Mouse (Mus musculus) stomach, embryonic 16.5 days (tissue): Measurements from ENCODE around the gene Nfic. TPM values are rescaled to one million over a fixed set of nuclear protein-coding genes. Genes with fewer than 3 reads are reported as not detected.

Experiments
- ATAC-seq: fragments of 200-750 bp; cut with Nextera tagmentation; 2 replicates; pipeline ENCODE4 v1.8.0; 2017; ENCODE audit warnings: moderate number of reproducible peaks, moderate TSS enrichment; ENCODE audit not compliant: insufficient read depth, low FRiP score
- H3K27ac ChIP-seq: fragments of 300-500 bp; sonication (generic); 2 replicates; pipeline ENCODE4 v1.5.1; 2014; ENCODE audit warnings: low read length
- H3K27me3 ChIP-seq: fragments of 300-500 bp; sonication (generic); 2 replicates; pipeline ENCODE4 v1.6.1; 2014; ENCODE audit warnings: low read length, control low read depth, mixed read lengths; ENCODE audit not compliant: control insufficient read depth, insufficient read depth
- H3K36me3 ChIP-seq: fragments of 300-500 bp; sonication (generic); 2 replicates; pipeline ENCODE4 v1.6.1; 2014; ENCODE audit warnings: low read length; ENCODE audit not compliant: control insufficient read depth, insufficient read depth
- H3K4me1 ChIP-seq: fragments of 300-500 bp; sonication (generic); 2 replicates; pipeline ENCODE4 v1.6.1; 2014; ENCODE audit warnings: low read length, control low read depth, mixed read lengths; ENCODE audit not compliant: control insufficient read depth, insufficient read depth
- H3K4me2 ChIP-seq: fragments of 300-500 bp; sonication (generic); 2 replicates; pipeline ENCODE4 v1.6.1; 2014; ENCODE audit warnings: low read depth, low read length, mixed read lengths
- H3K4me3 ChIP-seq: fragments of 300-500 bp; sonication (generic); replicated peaks from 2 replicates; pipeline ENCODE4 v1.5.1; 2014; ENCODE audit warnings: mild to moderate bottlenecking, low read length
- H3K9ac ChIP-seq: fragments of 300-500 bp; sonication (generic); 2 replicates; pipeline ENCODE4 v1.6.1; 2014; ENCODE audit warnings: low read length
- H3K9me3 ChIP-seq: fragments of 300-500 bp; sonication (generic); replicated peaks from 2 replicates; pipeline ENCODE4 v1.6.1; 2016; ENCODE audit warnings: low read length, control low read depth; ENCODE audit not compliant: control insufficient read depth
- WGBS: fragments of 180-500 bp; shearing (Covaris S2); extraction: QIAGEN DNeasy Blood & Tissue Kit; methylation state at CpG from one replicate; pipeline ENCODE4 v1.1.7; 2014; 5-methylcytosine and 5-hydroxymethylcytosine counted together
- polyA plus RNA-seq: library from polyadenylated mRNA; unstranded; fragments of >200 nt; fragmentation: Nextera tagmentation; extraction: Ambion mirVana; gene quantifications from 2 replicates; pipeline ENCODE4 v1.2.1, GENCODE M21; 2015

The Nfic gene
- polyA plus RNA-seq, 1 experiment from 2014 or later = 74.8 TPM

- 9% methylated on average over 18 of the region's 18 CpGs for WGBS
- peak overlapping the region; percentile 54 for H3K9ac ChIP-seq
These were observed 53.8 kb downstream of the Nfic start for GRCm38 (mm10) chr10:81401521-81402226.

GRCm38 (mm10) chr10:81401205-81401520 lies 54.3 kb downstream of the Nfic start:
- Histone ChIP-seq H3K27me3 (no peaks in the 10 kb centered on the region), H3K36me3 (peaks cover 10% of the 10 kb centered on the region; the same call in 1 of the 2 replicates), H3K4me1 (peaks cover 26% of the 10 kb centered on the region), H3K4me2 (0 out of 2 replicates have a peak overlapping the region, but pooled peaks have one; percentile 46), H3K4me3 (no peak overlapping the region), H3K9me3 (no peaks in the 10 kb centered on the region), H3K9ac (0 out of 2 replicates have a peak overlapping the region, but pooled peaks have one; percentile 31), H3K27ac (peak overlapping the region; percentile 90)
- 0 out of 2 replicates have a peak, but pooled peaks have one; percentile 1 for ATAC-seq
- 39% methylated on average over 10 of the region's 10 CpGs for WGBS

More at GRCm38 (mm10) chr10:81401521-81402226, 53.8 kb downstream of the Nfic start:
- Histone ChIP-seq H3K36me3 (peaks cover 12% of the 10 kb centered on the region; the same call in 1 of the 2 replicates), H3K4me2 (peak overlapping the region; percentile 46), H3K9me3 (no peaks in the 10 kb centered on the region), H3K4me1 (peaks cover 30% of the 10 kb centered on the region), H3K27me3 (no peaks in the 10 kb centered on the region), H3K4me3 (peak overlapping the region; percentile 24), H3K27ac (peak overlapping the region; percentile 90)
- peak; percentile 83 for ATAC-seq

DNA sequence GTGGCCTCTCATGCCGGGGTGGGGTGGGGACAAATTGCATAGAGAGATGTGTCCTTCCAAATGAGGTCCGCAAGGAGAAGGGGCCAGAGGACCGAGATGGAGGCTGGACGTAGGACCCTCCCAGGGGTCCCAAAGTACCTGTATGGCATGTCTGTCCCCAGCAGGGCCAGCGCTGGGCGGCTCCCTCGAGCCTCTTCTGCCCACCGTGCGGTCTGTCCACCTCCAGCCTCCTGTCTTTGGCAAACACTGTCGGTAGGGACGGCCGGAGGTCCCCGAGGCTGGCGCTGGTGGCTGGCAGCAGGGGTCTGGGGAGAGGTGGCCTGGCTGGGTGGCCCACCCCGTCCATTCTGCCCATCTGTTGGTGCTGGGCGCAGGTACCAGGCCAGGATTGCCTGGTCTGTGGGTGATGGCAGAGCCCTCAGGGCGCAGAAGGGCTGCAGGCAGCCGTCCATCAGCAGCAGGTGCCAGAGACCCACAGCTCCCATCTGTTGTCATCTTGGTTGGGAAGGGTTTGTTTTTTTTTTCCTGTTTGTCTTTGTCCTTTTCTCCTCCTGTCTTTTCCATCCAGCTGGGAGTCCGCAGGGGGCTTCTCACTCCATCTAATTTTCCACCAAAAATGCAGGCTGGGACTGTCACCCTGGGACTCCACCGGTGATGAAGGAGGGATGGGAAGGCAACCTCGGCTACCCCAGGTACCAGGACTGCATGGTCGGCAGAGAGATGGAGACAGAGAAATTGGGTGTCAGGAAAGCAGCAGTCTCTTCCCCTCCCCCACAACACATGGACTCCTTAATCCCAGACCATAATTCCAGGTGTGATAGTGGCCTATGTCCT lies 54.8 kb downstream of the Nfic start:
- H3K4me3 ChIP-seq = no peak overlapping the region
- no peak overlapping the region for H3K27ac ChIP-seq
- H3K36me3 ChIP-seq = peaks cover 7% of the 10 kb centered on the region; the same call in 1 of the 2 replicates
- no peaks in the 10 kb centered on the region for H3K9me3 ChIP-seq
- no peak overlapping the region for H3K4me2 ChIP-seq
- no peaks in the 10 kb centered on the region for H3K27me3 ChIP-seq
- no peak overlapping the region for H3K9ac ChIP-seq
- peaks cover 26% of the 10 kb centered on the region for H3K4me1 ChIP-seq
- WGBS = 66% methylated on average over 22 of the region's 22 CpGs
- ATAC-seq = no peak

- Histone ChIP-seq H3K9ac (no peak overlapping the region), H3K27ac (no peak overlapping the region), H3K9me3 (no peaks in the 10 kb centered on the region), H3K4me2 (no peak overlapping the region), H3K36me3 (peaks cover 7% of the 10 kb centered on the region; the same call in 1 of the 2 replicates), H3K4me3 (no peak overlapping the region), H3K27me3 (no peaks in the 10 kb centered on the region), H3K4me1 (peaks cover 26% of the 10 kb centered on the region)
- WGBS = 77% methylated on average over 18 of the region's 18 CpGs
- ATAC-seq = no peak
These were observed 55.6 kb downstream of the Nfic start for GRCm38 (mm10) chr10:81399798-81400308.

- peaks cover 7% of the 10 kb centered on the region; the same call in 1 of the 2 replicates for H3K36me3 ChIP-seq
- no peaks in the 10 kb centered on the region for H3K9me3 ChIP-seq
- no peak for ATAC-seq
- H3K4me2 ChIP-seq = no peak overlapping the region
- H3K9ac ChIP-seq = no peak overlapping the region
- no peak overlapping the region for H3K27ac ChIP-seq
- no peak overlapping the region for H3K4me3 ChIP-seq
- no peaks in the 10 kb centered on the region for H3K27me3 ChIP-seq
- H3K4me1 ChIP-seq = peaks cover 26% of the 10 kb centered on the region
- WGBS = 60% methylated on average over 5 of the region's 5 CpGs
These were observed 56.1 kb downstream of the Nfic start for GRCm38 (mm10) chr10:81399296-81399695.

DNA sequence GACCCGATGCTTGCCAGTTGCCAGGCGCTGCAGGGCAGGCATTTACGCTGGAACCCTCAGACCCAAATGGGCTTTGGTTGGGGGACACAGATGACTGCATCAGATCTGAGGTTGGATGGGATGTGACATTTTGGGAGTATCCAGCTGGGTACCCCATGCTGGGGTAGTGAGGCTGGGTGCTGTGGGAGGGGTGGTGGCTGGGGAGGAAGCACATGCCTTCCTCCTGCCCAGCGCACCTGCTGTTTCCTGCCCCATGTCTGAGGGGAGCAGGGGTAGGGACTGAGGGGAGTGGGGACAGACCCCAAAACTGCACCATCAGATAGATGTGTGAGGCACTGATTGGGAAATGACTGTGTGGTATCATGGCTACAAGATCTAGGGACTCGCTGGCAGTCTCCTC lies 58.7 kb downstream of the Nfic start:
- 84% methylated on average over 5 of the region's 5 CpGs for WGBS
- H3K36me3 ChIP-seq = peaks cover 7% of the 10 kb centered on the region; the same call in 1 of the 2 replicates
- H3K9ac ChIP-seq = 0 out of 2 replicates have a peak overlapping the region, but pooled peaks have one; percentile 26
- no peak overlapping the region for H3K27ac ChIP-seq
- H3K4me2 ChIP-seq = no peak overlapping the region
- no peak for ATAC-seq
- H3K4me1 ChIP-seq = peaks cover 21% of the 10 kb centered on the region
- no peaks in the 10 kb centered on the region for H3K27me3 ChIP-seq
- no peaks in the 10 kb centered on the region for H3K9me3 ChIP-seq
- H3K4me3 ChIP-seq = no peak overlapping the region

GRCm38 (mm10) chr10:81395865-81396264 lies 59.6 kb downstream of the Nfic start:
- H3K4me1 ChIP-seq = peaks cover 15% of the 10 kb centered on the region
- WGBS = 91% methylated on average over 4 of the region's 4 CpGs

DNA sequence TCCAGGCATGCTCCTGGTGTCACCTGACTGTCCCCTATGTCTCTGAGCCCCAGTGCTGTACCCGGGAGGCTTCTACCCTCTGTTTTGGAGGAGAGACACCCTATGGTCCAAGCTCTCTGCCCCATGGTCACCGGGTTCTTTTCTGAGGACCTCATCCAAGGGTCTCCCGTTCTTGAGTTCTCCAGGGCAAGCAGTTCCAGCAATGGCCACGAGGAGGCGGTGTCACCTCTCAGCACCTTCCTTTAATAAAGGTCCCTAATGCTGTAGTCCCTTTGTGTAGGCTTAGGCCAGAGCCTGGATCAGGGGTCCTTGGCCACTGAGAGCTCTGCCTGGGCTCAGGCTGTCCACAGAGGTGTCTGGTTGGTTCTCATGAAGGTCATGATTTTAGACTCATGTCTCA lies 60.3 kb downstream of the Nfic start:
- ATAC-seq = no peak
- Histone ChIP-seq H3K9ac (no peak overlapping the region), H3K9me3 (no peaks in the 10 kb centered on the region), H3K4me3 (no peak overlapping the region), H3K4me2 (no peak overlapping the region), H3K36me3 (peaks cover 7% of the 10 kb centered on the region; the same call in 1 of the 2 replicates), H3K4me1 (peaks cover 15% of the 10 kb centered on the region), H3K27me3 (no peaks in the 10 kb centered on the region), H3K27ac (no peak overlapping the region)
- WGBS = 14% methylated on average over 5 of the region's 5 CpGs

More at GRCm38 (mm10) chr10:81395865-81396264, 59.6 kb downstream of the Nfic start:
- no peak overlapping the region for H3K27ac ChIP-seq
- peaks cover 7% of the 10 kb centered on the region; the same call in 1 of the 2 replicates for H3K36me3 ChIP-seq
- H3K27me3 ChIP-seq = no peaks in the 10 kb centered on the region
- H3K9ac ChIP-seq = no peak overlapping the region
- H3K4me3 ChIP-seq = no peak overlapping the region
- H3K4me2 ChIP-seq = no peak overlapping the region
- H3K9me3 ChIP-seq = no peaks in the 10 kb centered on the region
- ATAC-seq = no peak
